Mouse (Mus musculus): ENCODE data around the gene Plekhb2.

GRCm38 (mm10) chr1:34859761-34860160 is 10.0 kb downstream of the Plekhb2 start:
- TF ChIP-seq CTCF (IDR thresholded peaks at IDR 0.05; ENCODE audit: low read depth) (no peak), EP300 (IDR thresholded peaks at IDR 0.05; ENCODE audit: low read depth) (no peak)
